Mouse (Mus musculus) common myeloid progenitor, adult 5-6 weeks (primary cell): ENCODE data around the gene Gm10643. TPM values are rescaled to one million over a fixed set of nuclear protein-coding genes. Genes with fewer than 3 reads are reported as not detected.

Source experiments
- ATAC-seq: replicated peaks from 2 replicates; pipeline ENCODE4 v1.8.0; 2016; ENCODE audit warnings: low read depth, mild to moderate bottlenecking, moderate TSS enrichment, inconsistent platforms; ENCODE audit not compliant: poor library complexity, severe bottlenecking
- total RNA-seq: library from RNA; stranded (forward); fragments of 200-1000, 187-1606 nt; gene quantifications from 2 replicates; pipeline ENCODE4 v1.2.3, GENCODE M21; 2017

Gm10643 gene
- total RNA-seq, 1 experiment from 2014 or later = 2.9 TPM

DNA sequence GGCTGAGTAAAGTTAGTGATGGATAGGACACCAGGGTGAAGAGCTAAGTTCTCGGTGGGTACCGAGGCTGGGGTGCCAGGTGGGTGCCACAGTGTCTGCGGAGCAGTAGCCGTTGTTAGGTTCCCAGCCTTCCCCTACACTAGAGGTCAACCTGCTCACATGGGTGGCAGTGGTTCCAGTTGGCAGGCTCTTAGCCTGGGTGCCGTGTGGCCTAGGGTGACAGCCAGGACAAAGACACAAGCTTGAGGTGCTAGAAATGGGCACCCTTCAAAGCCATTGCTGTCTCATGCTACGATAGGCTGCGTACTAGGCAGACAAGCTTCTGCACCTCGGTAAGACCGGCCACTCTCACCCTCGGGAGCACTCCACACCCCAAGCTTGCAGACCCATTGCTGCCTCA, 7.4 kb upstream of the Gm10643 start:
- no peak for ATAC-seq

DNA sequence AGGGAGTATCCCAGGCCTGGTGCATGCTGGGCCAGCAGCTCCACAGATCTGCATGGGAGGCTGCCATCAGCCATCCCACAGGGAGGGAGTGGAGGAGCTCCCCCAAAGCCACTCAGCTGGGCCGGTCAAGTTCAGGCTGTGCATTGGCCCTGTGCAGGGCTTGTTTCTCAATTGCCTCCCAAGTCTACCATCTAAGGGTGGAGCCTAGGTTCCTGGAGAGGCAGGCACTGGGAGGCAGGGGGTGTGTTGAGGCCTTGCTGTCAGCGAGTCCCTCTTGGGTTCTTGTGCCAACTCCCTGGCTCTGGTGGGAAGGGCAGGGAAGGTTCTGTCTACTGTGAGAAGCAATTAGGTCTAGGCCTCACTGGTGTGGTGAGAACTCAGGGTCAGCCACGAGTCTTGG, 7.0 kb upstream of the Gm10643 start:
- no peak for ATAC-seq

DNA sequence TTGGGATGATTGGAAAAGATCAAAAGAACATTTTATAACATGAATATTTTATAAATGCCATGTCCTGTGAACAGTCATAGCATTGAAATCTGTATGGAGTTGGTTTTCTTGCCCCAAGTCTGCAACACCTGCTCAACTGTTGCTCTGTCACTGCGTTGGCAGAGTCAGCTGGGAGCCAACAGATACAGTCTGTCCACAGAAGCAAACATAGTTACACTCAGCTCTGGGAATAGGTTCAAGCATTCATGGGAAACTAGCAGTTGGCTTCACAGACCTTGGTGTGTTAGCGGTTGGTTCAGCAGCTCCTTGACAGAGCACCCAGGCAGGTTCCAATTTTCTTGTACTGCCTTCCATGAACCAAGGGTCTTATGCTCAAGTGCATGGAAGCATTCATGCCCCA, 5.7 kb upstream of the Gm10643 start:
- no peak for ATAC-seq

DNA sequence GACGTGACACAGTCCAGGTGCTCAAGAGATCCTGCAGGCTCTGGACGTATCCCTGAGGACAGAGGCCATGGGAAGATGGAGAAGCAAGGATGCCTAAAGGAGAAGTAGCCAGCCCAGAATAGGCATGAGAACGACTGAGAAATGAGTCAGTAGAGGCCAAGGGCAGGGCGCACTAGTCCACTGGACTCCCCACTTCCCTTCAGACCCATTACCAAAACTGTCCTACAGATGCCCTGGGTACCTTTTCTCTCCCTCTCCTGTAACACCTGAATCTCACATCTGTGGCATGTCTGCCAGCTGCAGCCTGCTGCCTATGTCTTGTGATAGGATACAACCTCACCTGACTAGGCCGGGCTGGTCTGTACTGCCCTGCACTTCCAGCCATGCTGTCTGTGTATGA, 5.3 kb upstream of the Gm10643 start:
- no peak for ATAC-seq

DNA sequence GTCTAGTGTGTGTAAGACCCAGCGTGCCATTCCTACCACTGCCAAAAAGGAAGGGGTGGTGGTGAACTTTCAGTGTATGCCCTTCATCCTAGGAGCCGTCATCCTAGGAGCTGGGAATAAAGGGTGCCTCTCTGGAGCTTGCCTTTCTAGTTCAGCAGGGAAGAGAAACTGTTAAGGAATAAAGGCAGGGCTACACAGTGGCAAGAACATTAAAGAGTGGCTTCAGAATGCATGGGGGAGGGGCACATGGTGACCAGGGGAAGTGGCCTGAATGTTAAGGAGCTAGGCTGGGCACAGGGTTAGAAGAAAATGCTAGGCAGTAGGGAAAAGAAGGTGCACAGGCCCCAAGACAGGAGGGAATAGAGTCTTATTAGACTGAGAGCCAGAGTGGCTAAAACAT, 4.8 kb upstream of the Gm10643 start:
- no peak for ATAC-seq

DNA sequence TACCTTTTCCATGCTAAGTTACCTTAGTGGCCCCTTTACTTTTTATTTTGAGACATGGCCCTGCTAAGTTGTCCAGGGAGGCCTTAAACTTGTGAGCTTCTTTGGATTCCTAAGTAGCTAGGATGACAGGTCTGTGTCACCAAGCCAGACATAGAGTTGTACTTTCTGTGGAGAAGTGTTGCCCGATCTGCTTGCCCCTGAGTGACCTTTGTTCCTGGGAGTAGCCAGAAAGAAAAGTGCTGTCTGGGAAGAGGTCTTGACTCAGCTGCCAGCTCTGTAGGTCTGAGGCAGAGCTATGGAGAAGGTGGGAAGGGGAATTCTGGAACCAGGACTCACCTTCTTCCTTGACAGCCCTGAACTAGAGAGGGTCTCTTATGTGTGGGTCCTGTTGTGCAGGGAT, 4.2 kb upstream of the Gm10643 start:
- no peak for ATAC-seq

DNA sequence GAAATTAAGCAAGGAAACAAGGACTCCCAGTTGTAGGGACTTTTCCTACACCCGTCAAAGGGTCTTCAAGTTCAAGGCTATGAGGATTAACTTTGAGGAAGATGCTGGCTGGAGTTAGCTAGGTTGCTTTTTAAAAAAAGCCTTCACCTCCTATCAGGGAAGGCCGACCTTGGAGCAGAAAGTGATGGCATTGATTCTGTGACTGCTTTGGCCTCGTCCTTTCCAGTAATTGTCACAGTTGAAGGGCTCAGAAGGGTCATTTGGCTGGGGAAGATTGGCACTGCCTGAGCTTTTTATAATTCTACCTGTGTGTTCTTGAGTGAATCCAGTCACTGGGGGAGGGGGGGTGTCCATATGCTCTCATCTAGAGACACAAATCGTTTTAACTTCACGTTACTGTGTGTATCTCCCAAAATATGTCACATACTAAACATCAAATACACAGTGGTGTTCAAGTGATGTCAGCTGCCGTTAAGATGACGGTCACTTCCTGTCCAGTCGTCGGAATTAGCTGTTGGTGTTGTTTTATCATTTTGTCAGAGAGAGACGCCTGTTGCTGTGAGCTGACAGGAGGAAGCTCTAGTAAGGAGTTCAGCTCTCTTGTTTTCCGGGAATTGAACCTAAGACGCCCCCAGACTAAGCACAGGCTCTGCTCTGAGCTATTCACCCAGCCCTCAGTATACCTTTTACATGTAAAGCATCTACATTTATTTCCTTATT, 3.5 kb upstream of the Gm10643 start:
- ATAC-seq = no peak

DNA sequence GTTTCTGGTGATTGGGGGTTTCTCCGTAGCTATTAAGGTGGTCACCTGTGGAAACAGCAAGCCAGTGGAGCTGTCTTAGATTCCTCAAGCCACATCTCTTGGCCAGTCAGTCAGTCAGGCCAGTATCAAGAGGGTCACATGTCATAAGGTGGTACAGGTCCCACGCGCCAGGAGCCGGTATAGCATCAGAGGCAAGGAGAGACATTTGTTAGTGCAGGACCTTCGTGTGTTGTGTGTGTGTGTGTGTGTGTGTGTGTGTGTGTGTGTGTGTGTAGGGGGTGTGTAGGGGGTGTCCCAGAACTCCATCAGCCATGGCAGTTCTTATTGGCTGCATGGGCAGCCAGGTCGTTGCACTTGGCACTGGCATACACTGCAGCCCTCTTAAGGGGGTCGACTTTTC, 3.0 kb upstream of the Gm10643 start:
- ATAC-seq = no peak

DNA sequence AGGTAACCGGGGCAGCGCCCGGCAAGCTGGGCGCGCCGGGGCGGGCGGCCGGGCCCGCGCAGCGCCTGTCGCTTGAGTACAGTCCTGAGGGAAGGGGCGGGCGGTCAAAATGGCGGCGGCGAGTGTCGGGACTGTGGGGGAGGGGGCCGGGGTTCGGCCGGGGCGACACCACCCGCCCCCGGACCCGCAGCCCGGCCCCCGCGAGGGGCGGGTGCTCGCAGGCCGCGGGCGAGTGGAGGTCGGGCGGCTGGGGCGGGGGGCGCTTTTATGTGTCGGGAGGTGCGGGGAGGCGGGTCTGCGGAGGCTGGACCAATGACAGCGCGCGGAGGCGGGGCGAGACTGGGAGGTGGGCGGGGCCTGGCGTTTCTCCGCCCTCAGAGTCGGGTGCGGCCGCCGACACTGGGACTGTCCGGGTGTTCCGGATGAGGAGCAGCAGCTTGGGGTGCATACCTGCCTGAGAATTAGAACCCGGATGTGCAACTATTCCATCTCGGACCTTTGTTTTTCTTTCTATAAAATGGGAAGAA, 2.2 kb upstream of the Gm10643 start:
- ATAC-seq = peak; percentile 45

DNA sequence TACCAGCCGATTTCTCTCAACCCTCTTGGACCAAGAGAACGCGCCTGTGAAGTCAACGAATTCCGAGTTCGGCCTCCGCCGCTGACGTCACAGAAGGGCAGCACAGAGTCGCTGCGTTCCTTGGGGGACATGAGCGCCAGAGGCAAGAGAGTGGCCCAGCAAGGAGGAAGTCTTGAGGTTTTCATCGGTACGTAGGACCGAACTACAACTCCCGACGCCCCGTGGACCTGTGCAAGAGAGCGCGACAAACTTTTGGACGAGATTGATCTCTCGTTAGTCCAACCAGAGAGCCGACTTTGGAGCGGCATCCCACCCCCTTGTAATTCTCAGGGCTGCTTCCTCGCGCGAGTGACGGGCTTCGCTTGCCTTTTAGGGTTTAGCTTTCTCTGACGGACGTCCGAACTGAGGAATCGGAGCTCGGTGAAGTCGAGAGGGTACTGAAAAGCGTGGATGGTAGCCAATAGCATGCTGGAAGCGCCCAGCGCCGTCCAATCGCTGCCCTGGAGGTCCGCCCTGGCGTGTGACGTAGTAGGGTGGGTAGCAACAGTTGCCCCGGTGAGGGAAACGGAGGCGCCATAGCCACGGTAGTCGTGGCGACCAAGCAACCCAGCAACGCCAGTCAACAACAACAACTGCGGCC, 1.5 kb upstream of the Gm10643 start, which contains the start of gene Rfx1:
Gene Rfx1 (plus strand): TSS at position 544 of the 640 bp plus-strand sequence.
- ATAC-seq = peak; percentile 87

DNA sequence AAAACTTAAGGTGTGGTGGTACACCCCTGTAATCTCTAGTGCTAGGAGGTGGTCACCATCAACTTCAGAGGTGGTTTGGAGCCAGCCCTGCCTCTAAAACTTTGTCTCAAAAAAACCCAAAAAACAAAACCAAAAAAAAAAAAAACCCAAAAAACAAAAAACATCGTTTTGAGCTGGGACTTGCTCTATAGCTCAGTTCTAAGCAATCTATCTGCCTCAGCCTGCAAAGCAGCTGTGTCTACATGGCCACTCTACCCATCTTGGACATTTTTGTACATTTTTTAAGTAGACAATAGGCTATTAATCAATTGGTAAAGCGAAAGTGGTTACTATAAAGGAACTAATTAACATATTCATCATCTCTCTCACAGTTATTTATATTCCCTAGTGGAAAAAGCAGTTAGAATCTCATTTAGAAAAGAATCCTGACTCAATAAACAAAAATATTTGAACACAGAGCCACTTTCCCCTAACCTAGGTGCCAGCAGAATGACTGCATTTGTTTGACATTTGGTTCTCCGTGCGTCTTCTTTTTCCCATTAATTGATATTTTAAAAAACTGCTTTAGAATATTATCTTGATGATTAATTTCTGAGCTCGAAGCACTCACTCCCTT, 628 bp upstream of the Gm10643 start:
- ATAC-seq = no peak

DNA sequence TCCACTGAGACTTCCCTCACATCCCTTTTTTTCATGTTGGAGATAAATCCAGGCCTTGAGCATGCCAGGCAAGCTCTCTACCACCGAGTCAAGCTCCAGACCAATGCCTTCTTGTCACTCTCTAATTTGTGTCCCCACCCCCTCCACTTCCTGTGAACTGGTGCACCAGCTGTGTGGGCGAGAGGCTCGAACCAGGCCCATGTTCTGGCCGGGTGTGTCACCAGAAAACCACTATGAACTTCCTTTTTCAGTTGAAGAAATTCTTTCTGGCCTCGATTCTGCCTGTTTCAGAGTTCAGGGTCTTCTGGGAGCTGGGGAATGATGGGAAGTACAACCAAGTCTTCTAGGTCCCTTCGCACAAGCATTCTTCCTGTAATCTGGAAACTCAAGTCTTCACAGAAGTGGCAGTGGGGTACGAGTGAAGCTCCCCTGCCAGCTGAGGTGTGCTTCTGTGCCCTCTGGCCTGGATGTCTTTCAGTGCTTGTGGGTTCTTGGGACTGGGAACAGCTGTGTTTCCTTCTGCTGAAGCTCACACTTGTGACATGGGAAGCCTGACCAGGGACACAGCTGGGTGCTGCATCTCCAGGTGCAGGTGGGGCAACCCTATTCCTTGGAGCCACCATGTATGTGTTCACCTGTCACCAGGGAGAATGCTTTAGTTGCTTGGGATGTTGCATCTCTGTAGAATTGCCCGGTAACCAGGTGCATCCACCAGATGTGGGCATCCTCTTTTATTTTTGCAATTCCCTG, 901 bp downstream of the Gm10643 start:
- ATAC-seq = 0 out of 2 replicates have a peak, but pooled peaks have one; percentile 10

DNA sequence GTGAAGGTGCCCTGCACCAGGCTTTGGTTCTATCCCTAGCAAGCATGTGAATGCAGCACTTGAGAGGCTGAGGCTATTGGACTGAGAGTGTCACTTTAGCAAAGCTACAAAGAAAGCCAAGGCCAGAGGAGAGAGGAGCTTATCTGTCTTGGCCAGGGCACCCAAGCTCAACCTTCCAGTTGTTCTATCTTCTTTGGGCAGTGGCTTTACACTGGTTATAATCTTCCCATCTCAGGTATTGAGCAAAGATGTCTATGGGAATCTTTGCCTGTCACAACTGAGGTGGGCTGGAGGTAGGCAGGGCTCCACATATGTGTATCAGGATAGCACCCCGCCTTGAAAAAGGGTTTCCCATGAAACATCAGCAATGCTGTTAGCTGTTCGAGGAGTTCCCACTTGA, 4.7 kb downstream of the Gm10643 start:
- peak; percentile 48 for ATAC-seq

DNA sequence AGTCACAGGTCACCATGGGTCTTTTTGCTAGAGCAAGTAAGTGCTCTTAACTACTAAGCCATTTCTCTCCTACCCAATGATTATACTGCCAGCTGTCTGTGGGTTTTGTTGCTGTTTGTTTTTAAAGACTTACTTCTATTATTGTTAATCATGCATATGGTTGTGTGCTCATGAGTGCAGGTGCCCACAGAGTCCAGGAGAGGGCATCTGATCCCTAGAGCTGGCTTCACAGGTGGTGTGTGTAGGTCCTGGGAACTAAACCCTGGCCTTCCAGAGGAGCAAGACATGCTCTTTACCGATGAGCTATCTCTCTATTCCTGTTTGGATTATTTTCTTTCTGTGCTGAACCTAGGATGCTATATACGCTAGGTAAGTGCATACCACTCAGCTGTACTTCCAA, 5.7 kb downstream of the Gm10643 start:
- no peak for ATAC-seq

DNA sequence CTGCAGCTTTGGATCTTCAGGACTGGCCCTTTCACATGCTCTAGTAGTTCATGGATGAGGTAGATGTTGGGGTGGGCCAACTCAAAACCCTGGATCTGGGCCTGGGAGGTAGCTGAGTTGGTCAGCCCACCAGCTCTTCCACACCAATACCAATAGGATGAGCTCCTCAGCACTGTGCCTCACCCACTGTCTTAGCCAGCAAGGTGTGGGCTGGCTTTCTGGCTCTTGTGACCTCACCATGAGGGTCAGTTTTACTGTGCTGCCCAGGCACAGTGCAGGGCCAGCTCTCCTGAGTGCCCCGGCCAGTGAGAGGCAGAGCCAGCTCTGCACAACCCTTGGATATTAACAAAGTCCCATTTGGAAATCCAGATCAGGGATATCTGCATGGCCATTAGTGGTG, 7.1 kb downstream of the Gm10643 start:
- ATAC-seq = no peak

DNA sequence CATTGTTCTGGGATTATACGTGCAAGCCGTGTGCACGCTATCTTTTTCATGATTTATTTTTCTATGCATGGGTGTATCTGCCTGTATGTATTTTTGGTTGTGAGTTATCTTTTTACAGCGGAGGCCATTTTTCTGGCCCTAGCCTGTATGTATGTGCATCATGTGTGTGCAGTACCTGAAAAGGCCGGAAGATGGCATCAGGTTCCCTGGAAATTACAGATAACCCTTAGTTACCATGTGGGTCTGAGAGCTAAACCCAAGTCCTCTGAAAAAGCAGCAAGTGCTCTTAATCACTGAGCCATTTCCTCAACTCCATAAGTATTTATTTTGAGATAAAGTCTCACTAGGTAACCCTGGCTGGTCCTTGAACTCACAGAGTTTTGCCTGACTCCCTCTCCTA, 11.7 kb downstream of the Gm10643 start:
- ATAC-seq = no peak

DNA sequence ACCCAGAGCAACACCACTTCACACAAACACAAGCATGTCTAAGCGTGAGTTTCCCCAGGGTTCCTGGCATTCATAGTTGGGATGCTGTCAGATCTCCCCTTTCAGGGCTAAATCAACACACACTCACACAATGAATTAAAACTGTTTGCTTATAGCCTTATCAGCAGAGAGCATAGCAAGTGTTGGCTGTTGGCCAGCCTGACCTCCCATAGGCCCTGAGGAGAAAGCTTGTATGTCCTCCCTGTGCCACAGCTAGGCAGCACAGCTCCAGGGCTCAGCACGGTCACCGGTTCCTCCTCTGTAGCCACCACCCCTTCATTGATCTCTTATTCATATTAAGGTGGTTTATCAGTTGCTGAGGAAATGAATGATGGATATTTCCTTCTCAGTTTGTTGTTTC, 12.2 kb downstream of the Gm10643 start:
- peak; percentile 71 for ATAC-seq

DNA sequence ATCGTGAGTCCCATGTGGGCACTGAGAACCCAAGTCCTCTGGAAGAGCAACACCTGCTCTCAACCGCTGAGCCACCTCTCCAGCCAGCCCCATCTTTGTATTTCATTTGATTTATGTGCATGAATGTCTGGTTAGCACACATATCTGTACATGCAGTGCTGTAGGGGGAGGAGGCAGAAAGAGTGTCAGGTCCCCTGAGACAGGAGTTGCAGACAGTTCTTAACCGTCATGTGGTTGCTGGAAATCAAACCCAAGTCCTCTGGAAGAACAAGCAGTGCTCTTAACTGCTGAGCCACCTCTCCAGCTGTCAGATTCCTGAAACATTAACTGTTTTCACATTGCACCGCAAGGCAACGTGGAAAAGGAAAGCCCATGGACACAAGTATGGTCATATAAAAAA, 16.8 kb downstream of the Gm10643 start:
- no peak for ATAC-seq

DNA sequence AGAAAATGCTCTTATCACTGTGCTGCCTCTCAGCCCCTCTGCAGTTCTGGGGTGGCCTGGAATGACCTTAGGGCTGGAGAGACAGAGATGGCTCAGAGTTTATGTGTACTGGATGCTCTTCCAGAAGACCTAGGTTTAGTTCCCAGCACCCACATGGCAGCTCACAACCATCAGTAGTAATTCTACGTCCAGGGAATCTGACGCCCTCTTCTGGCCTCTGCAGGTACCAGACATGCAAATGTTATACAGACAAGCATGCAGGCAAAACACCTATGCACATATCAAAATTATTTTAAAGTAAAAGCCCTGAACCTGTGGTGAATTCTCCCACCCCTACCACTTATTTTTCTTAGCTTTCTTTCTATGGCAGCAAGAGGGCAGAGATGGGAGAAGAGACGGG, 18.4 kb downstream of the Gm10643 start:
- ATAC-seq = no peak

DNA sequence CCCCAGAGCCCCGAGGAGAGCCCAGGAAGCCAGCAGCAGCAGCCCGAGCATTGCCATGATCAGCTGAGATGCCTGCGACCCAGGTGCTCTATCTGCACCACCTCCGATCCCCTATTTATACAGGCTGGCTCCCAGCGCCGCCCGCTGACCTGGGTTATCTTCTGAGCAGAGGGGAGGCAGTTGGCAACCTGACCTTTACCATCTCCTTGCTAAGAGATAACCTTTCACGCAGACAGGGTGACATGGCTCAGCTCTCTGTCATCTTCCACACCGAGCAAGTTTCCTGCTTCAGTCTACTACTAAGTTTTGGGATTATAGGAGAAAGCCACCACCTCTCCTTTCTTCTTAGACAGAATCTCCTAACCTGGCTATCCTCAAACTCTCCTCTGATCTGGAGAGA, 20.0 kb downstream of the Gm10643 start, which contains the start of gene Rln3:
Gene Rln3 (minus strand): TSS at position 101 of the 400 bp plus-strand sequence.
- no peak for ATAC-seq
